Mouse (Mus musculus) embryonic fibroblast, embryonic 13.5 days (primary cell): Measurements from ENCODE around the gene Arhgap24.

Experiments used
- CTCF ChIP-seq: IDR thresholded peaks from 2 replicates; pipeline ENCODE4 v1.5.1; 2011; ENCODE audit warnings: mild to moderate bottlenecking, control low read depth, low read length, moderate library complexity, borderline replicate concordance; ENCODE audit not compliant: insufficient read depth
- POLR2A ChIP-seq: IDR thresholded peaks from 2 replicates; pipeline ENCODE4 v1.6.1; 2011; ENCODE audit warnings: low read depth, mild to moderate bottlenecking, control low read depth, low read length, moderate library complexity

DNA sequence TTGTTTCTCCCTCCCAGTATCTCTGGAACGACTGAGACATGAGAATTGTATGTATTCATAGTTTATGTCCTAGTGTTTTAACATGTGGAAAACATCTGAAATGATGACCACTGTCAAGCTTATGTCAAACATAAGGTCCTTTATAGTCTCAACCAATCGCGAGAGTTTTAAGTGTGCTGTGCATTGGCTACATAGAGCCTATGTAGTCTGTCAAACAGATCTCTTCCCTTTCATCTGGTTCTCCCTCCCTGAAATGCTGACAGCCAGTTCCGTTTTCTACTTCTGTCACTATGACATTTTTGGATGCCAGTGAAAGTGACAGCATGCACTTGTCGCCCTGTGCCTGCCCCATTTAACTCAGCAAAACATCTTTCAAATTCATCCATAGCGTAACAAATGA is 275.8 kb downstream of the Arhgap24 start:
- TF ChIP-seq CTCF (no peak), POLR2A (no peak)
